In genomic region chr8:86437418-86437817, GRCm38 (mm10) we compare ENCODE assay signal across 11 mouse cellular contexts.
DNase-seq lines count a peak whose midpoint lies in the region; ATAC-seq and TF ChIP-seq lines count a peak whose summit lies in the region.
"Had no signal": no experiment of that assay in that cellular context is flagged by ENCODE, and none has a peak within 500 bp of the region (broad histone marks: within the 10 kb centered on the region; RNA-seq: fewer than 3 reads in every experiment).

No protein-coding gene starts in this region.

- no peaks in the 10 kb centered on the region for H3K27me3 ChIP-seq in forebrain, embryonic 10.5 days (ENCODE audit: poor library complexity, severe bottlenecking)
- no peaks in the 10 kb centered on the region for H3K27me3 ChIP-seq in forebrain, embryonic 11.5 days (ENCODE audit: control insufficient read depth, insufficient read depth, low read length)
- H3K27me3 ChIP-seq in Patski: no peaks in the 10 kb centered on the region
- H3K27me3 ChIP-seq in hindbrain, embryonic 15.5 days: no peaks in the 10 kb centered on the region
- H3K27me3 ChIP-seq in midbrain, embryonic 14.5 days (ENCODE audit: control insufficient read depth, insufficient read depth, low read length): no peaks in the 10 kb centered on the region
- H3K27me3 ChIP-seq in heart, embryonic 11.5 days (ENCODE audit: control insufficient read depth, insufficient read depth, low read length): no peaks in the 10 kb centered on the region
- H3K27me3 ChIP-seq: heart, embryonic 12.5 days had no signal

- no peak for ATAC-seq in forebrain, embryonic 11.5 days (replicated peaks; ENCODE audit: low FRiP score)
- ATAC-seq in Patski: peak; percentile 57
- ATAC-seq in hindbrain, embryonic 15.5 days (ENCODE audit: low FRiP score, low read depth): no peak; the same call in 1 of the 2 replicates
- ATAC-seq in midbrain, embryonic 14.5 days (ENCODE audit: low FRiP score, low TSS enrichment): no peak
- no peak for ATAC-seq in heart, embryonic 11.5 days (replicated peaks; ENCODE audit: insufficient number of reproducible peaks, low FRiP score, low TSS enrichment)
- ATAC-seq: intestine, embryonic 16.5 days had no signal

- H3K36me3 ChIP-seq in forebrain, embryonic 10.5 days (replicated peaks): no peaks in the 10 kb centered on the region
- no peaks in the 10 kb centered on the region for H3K36me3 ChIP-seq in forebrain, embryonic 11.5 days (ENCODE audit: control insufficient read depth, insufficient read depth, low read length)
- no peaks in the 10 kb centered on the region for H3K36me3 ChIP-seq in hindbrain, embryonic 15.5 days
- no peaks in the 10 kb centered on the region for H3K36me3 ChIP-seq in midbrain, embryonic 14.5 days (ENCODE audit: control insufficient read depth, insufficient read depth, low read length)
- no peaks in the 10 kb centered on the region for H3K36me3 ChIP-seq in heart, embryonic 11.5 days (ENCODE audit: control insufficient read depth, insufficient read depth, low read length)
- H3K36me3 ChIP-seq: heart, embryonic 12.5 days had no signal

- H3K9ac ChIP-seq in forebrain, embryonic 11.5 days (ENCODE audit: low read length): no peak overlapping the region
- H3K9ac ChIP-seq in hindbrain, embryonic 15.5 days: no peak overlapping the region
- no peak overlapping the region for H3K9ac ChIP-seq in midbrain, embryonic 14.5 days (replicated peaks; ENCODE audit: low read length)
- H3K9ac ChIP-seq in heart, embryonic 11.5 days (ENCODE audit: low read depth, low read length): no peak overlapping the region
- H3K9ac ChIP-seq: heart, embryonic 12.5 days had no signal

- H3K27ac ChIP-seq in forebrain, embryonic 10.5 days: peak overlapping the region; percentile 30; the same call in 1 of the 2 replicates
- no peak overlapping the region for H3K27ac ChIP-seq in forebrain, embryonic 11.5 days (ENCODE audit: low read depth, low read length)
- H3K27ac ChIP-seq in hindbrain, embryonic 15.5 days (replicated peaks): peak overlapping the region; percentile 89
- H3K27ac ChIP-seq in midbrain, embryonic 14.5 days (replicated peaks; ENCODE audit: low read depth, low read length): peak overlapping the region; percentile 93
- no peak overlapping the region for H3K27ac ChIP-seq in heart, embryonic 11.5 days (ENCODE audit: low read depth, low read length)

- POLR2A ChIA-PET in Patski (lab: Charles Lee): interaction anchor here (0.6 kb wide), 1 partner anchor 577 kb away, joined by 5 read pairs; no protein-coding TSS in a partner anchor

- WGBS in forebrain, embryonic 10.5 days: 77% methylated on average over 1 of the region's 1 CpGs
- WGBS in forebrain, embryonic 11.5 days: 85% methylated on average over 1 of the region's 1 CpGs
- WGBS in hindbrain, embryonic 15.5 days: 71% methylated on average over 1 of the region's 1 CpGs
- 37% methylated on average over 1 of the region's 1 CpGs for WGBS in midbrain, embryonic 14.5 days
- WGBS in heart, embryonic 11.5 days (ENCODE audit: insufficient replicate concordance): 40% methylated on average over 1 of the region's 1 CpGs

- H3K9me3 ChIP-seq in forebrain, embryonic 10.5 days: no peaks in the 10 kb centered on the region
- no peaks in the 10 kb centered on the region for H3K9me3 ChIP-seq in forebrain, embryonic 11.5 days (ENCODE audit: control insufficient read depth, low read length)
- H3K9me3 ChIP-seq in hindbrain, embryonic 15.5 days: no peaks in the 10 kb centered on the region
- H3K9me3 ChIP-seq in midbrain, embryonic 14.5 days (ENCODE audit: control insufficient read depth, low read length): no peaks in the 10 kb centered on the region
- no peaks in the 10 kb centered on the region for H3K9me3 ChIP-seq in heart, embryonic 11.5 days (replicated peaks; ENCODE audit: control insufficient read depth, low read length)
- H3K9me3 ChIP-seq: heart, embryonic 12.5 days had no signal

- H3K4me2 ChIP-seq in forebrain, embryonic 11.5 days (ENCODE audit: low read depth, low read length, severe bottlenecking): no peak overlapping the region
- no peak overlapping the region for H3K4me2 ChIP-seq in hindbrain, embryonic 15.5 days
- no peak overlapping the region for H3K4me2 ChIP-seq in midbrain, embryonic 14.5 days (ENCODE audit: low read length)
- no peak overlapping the region for H3K4me2 ChIP-seq in heart, embryonic 11.5 days
- H3K4me2 ChIP-seq: heart, embryonic 12.5 days had no signal

- CTCF ChIA-PET in Patski (lab: Charles Lee): interaction anchor here (1.0 to 1.9 kb wide), 3 partner anchors 8 to 53 kb away, joined by 3 to 5 read pairs (median 3); no protein-coding TSS in a partner anchor

- DNase-seq in forebrain, embryonic 10.5 days (ENCODE audit: extremely low spot score, low spot score): no peak
- DNase-seq in forebrain, embryonic 11.5 days (ENCODE audit: low spot score): no peak
- DNase-seq in Patski (ENCODE audit: low read depth, low spot score): no peak
- DNase-seq in midbrain, embryonic 14.5 days: no peak
- DNase-seq in spleen, postnatal 36 days (ENCODE audit: low spot score in 2 of 2): no peak
- no peak for DNase-seq in cerebellum, postnatal 36 days
- DNase-seq: lung, adult 18-20 months had no signal

- H3K4me1 ChIP-seq in forebrain, embryonic 10.5 days: peaks cover 24% of the 10 kb centered on the region
- peaks cover 15% of the 10 kb centered on the region for H3K4me1 ChIP-seq in forebrain, embryonic 11.5 days (replicated peaks; ENCODE audit: control insufficient read depth, insufficient read depth, low read length)
- peaks cover 30% of the 10 kb centered on the region for H3K4me1 ChIP-seq in hindbrain, embryonic 15.5 days (replicated peaks)
- peaks cover 27% of the 10 kb centered on the region for H3K4me1 ChIP-seq in midbrain, embryonic 14.5 days (ENCODE audit: control insufficient read depth, insufficient read depth, low read length)
- H3K4me1 ChIP-seq in heart, embryonic 11.5 days (ENCODE audit: control insufficient read depth, insufficient read depth, low read length): no peaks in the 10 kb centered on the region
- H3K4me1 ChIP-seq: heart, embryonic 12.5 days had no signal

- in situ Hi-C loops in Patski (cut with MboI; ENCODE audit: low pct_unique_long_range_greater_than_20kb): no loop called here

- TF ChIP-seq CTCF in Patski (IDR thresholded peaks at IDR 0.05): no peak

- no peak overlapping the region for H3K4me3 ChIP-seq in forebrain, embryonic 10.5 days
- no peak overlapping the region for H3K4me3 ChIP-seq in forebrain, embryonic 11.5 days (ENCODE audit: low read depth, low read length)
- H3K4me3 ChIP-seq in hindbrain, embryonic 15.5 days: no peak overlapping the region
- H3K4me3 ChIP-seq in midbrain, embryonic 14.5 days (replicated peaks; ENCODE audit: low read depth, low read length): no peak overlapping the region
- H3K4me3 ChIP-seq in heart, embryonic 11.5 days (ENCODE audit: low read depth, low read length): no peak overlapping the region
- H3K4me3 ChIP-seq: heart, embryonic 12.5 days had no signal

Comparison
In these comparisons a context has a peak if more than half of its experiments do, and no peak if none do; other contexts are left out.
1. H3K27ac ChIP-seq: peak in forebrain, embryonic 10.5 days (single experiment), hindbrain, embryonic 15.5 days (single experiment) and midbrain, embryonic 14.5 days (single experiment); none in forebrain, embryonic 11.5 days (single experiment) and heart, embryonic 11.5 days (single experiment).